Mouse (Mus musculus): ENCODE measurements around the gene Flvcr2.

GRCm38 (mm10) chr12:85766287-85766686, 19.9 kb downstream of the Flvcr2 start:
- no peak for TF ChIP-seq CTCF (IDR thresholded peaks at IDR 0.05; ENCODE audit: borderline replicate concordance, insufficient read depth, low read depth, low read length)
- TF ChIP-seq POLR2A (IDR thresholded peaks at IDR 0.05; ENCODE audit: borderline replicate concordance, insufficient read depth, low read length): no peak
